Mouse (Mus musculus): Measurements from ENCODE around the gene Zfp61.

Zfp61 gene

DNA sequence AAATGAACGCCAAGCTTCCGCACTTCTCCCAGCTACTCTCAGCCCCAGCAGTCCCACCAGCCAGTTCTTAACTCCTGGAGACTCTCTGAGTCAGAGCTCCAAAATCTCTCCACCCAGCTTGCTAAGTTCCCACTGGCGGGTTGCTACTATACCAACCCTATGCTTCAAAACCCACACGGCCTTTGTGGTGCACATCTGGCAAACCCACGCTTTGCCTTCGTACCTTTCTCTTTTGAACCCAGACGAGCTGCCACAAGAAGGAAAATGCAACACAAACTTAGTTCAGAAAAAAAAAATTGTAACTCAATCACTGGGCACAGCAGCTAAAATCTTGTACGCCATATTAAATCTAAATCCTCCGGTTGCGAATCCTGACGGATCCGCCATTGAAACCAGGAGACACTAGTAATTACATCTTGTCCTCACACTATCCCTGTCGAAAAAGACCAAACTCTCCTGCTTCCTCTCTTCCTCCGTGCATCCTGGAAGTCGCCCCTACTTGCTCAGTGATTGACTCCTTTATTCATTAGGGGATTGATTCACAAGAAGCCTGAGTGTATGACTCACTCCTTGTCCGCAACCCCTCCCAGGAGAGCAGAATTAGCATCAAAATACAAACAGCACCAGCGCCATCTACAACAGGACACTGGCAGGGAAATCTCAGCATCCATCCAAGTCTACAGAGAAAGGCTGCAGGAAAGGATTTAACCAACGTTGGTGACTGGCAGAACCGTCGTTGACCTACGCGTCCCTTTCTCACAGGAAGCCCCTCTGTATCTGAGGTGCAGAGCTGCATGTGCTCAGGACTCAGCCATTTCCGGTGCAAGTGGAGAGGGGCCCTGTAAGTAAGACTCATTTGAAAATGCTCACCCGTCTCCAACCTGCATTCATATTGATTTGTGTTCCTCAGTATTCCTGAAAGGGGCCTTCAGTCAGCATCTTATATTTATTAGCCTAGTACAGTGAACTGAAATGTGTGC lies 32.6 kb downstream of the Zfp61 start:
- DNase-seq (ENCODE audit: inconsistent age in 2 of 2, low spot score in 1 of 2), result no peak

DNA sequence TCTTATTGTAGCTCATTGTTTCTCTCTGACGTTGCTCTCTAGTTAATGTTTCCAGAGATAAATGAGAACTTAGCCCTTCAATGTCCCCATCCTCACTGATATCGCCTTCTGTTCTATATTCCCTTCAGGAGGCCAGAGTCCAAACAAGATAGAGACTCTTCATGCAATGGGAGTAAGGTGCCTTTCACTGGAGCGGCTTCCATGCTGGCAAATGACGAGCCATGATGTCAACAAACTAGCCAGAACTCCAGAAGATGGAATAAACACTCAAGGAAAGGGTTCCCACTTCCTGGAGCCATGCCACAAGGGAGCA lies 41.1 kb downstream of the Zfp61 start:
- DNase-seq (ENCODE audit: inconsistent age in 2 of 2, low spot score in 1 of 2), result no peak

DNA sequence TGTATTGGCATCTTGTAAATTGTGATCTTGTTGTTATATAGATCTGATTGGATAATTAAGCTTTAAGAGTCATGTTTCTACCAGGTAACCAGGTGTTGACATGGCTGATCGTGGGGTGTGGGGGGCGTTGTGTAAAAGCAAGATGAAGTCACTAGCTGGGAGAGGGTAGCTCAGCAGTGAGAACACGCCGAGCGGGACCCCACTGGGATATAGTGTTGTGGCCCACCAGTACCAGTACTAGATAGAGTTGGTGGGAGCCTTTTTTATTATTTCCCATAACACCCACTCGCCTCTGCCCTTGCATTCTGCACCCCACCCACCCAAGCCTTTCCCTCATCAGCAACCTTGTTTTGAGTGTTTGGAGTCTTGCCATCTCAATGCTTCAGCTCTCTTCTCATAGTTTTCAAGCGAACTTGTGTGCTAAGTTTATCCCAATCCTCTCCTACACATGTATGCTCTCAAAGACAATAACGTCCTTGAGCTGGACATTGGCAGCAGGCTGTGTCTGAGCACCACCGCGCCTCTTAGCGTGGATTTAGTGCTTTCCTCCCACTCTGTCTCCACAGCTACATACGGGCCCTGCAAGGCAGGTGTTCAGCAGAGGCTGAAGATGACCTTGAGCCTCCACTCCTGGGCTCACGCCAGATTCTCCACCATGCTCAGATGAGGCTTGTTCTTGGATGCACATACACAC lies 41.6 kb downstream of the Zfp61 start:
- no peak for DNase-seq (ENCODE audit: inconsistent age in 2 of 2, low spot score in 1 of 2)

DNA sequence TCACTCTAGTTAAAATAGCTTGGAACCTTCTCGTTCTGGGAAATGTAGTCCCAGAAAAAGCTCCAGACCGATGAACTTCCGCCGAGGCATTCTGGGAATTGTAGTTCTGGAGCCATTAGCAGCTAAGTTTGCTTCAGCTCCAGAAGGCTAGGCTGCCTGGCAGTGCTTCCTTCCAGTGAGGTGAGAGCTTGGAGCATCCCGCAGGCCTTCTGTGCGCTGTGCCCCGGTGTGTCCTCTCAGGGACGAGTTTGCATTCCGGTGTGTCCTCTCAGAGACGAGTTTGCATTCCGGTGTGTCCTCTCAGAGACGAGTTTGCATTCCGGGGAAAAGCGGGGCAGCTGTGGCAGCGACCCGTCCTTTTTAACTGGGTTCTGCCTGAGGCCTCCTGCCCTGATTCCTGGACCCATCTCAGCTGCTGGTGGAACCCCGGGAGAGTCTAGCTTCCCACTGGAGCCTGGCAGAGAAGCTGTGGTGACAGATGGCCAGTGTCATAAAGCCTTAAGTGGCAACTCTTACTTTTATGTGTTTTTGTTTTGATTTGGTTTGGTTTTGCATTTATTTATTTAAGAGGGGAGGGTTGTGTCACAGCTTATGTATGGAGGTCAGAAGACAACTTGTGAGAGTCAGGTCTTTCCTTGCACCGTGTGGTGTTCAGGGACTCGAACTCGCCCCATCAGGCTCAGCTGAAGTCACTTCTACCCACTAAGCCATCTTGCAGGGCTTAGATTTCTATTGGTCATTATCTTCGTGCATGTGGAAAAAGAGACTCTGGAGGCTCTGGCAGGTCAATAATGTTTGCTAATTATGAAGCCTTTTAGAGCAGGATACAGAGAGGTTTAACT lies 46.2 kb downstream of the Zfp61 start, which contains the start of gene Zfp108:
Zfp108 (plus strand) TSS at position 162 of the 842 bp plus-strand sequence.
- peak; percentile 85 to 95 for DNase-seq (ENCODE audit: inconsistent age in 2 of 2, low spot score in 1 of 2)

GRCm38 (mm10) chr7:24253779-24254615 lies 47.0 kb downstream of the Zfp61 start:
- no peak for DNase-seq (ENCODE audit: inconsistent age in 2 of 2, low spot score in 1 of 2)

Data from adrenal gland, adult (tissue).